Mouse (Mus musculus): ENCODE measurements around the gene Dnajb3. TPM values are rescaled to one million over a fixed set of nuclear protein-coding genes. Genes with fewer than 3 reads are reported as not detected.

Dnajb3 gene
- total and polyA plus RNA-seq, 3 experiments, result not detected

DNA sequence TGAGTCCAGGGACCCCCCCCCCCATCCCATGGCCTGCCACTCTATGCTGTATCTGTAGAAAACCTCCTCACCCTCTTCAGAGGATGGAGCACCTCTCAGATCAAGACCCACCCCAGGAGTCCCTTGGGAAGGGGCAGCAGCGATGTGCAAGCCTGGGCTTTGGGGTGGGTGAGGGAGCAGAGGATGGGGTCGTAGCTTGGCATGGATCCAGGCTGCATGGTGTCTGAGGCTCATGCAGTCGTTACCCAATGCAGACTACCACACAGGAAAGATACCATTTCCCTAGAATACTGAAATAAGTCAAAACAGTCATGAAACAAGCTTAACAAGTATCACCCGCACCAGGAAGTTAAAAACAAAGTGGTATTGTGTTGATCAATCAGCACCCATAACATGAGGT, 43.1 kb upstream of the Dnajb3 start:
- H3K79me2 ChIP-seq (replicated peaks; ENCODE audit: control insufficient read depth, extremely low read depth, insufficient read depth, poor library complexity, severe bottlenecking), result no peaks in the 10 kb centered on the region
- H3K4me1 ChIP-seq (ENCODE audit: control insufficient read depth in 1 of 2, insufficient read depth in 2 of 2), result no peaks in the 10 kb centered on the region
- H3K4me2 ChIP-seq (ENCODE audit: insufficient read depth, low read depth, poor library complexity, severe bottlenecking), result no peak overlapping the region
- DNase-seq (ENCODE audit: extremely low read depth), result no peak
- in situ Hi-C loops (cut with MboI; ENCODE audit: low pct_ligation_motif_present, low pct_unique_long_range_greater_than_20kb, low sequenced_read_pairs), result no loop called here
- H3K9me3 ChIP-seq (replicated peaks; ENCODE audit: low read length), result peaks cover 80% of the 10 kb centered on the region
- no peaks in the 10 kb centered on the region for H3K36me3 ChIP-seq (replicated peaks in 1 of 2; ENCODE audit: control insufficient read depth in 1 of 2, insufficient read depth in 1 of 2, low read length in 1 of 2)
- peaks cover 10% of the 10 kb centered on the region for H3K27me3 ChIP-seq (replicated peaks)
- H3K27ac ChIP-seq (ENCODE audit: insufficient read depth, low read depth), result no peak overlapping the region
- H3K4me3 ChIP-seq (replicated peaks in 1 of 3; ENCODE audit: low read depth in 2 of 3, low read length in 2 of 3, poor library complexity in 1 of 3), result no peak overlapping the region
- TF ChIP-seq ZC3H11A (IDR thresholded peaks at IDR 0.05; ENCODE audit: low read depth, low read length) (no peak), PAX5 (IDR thresholded peaks at IDR 0.05; ENCODE audit: low read length) (no peak), UBTF (IDR thresholded peaks at IDR 0.05; ENCODE audit: low read depth, low read length) (no peak), MYC (IDR thresholded peaks at IDR 0.05; ENCODE audit: low read depth, low read length) (no peak)
- H3K9ac ChIP-seq (ENCODE audit: insufficient read depth, low read depth), result no peak overlapping the region
- dilution Hi-C loops (cut with MboI; ENCODE audit: extremely low pct_ligation_motif_present, extremely low pct_unique_long_range_greater_than_20kb, low sequenced_read_pairs), result no loop called here

DNA sequence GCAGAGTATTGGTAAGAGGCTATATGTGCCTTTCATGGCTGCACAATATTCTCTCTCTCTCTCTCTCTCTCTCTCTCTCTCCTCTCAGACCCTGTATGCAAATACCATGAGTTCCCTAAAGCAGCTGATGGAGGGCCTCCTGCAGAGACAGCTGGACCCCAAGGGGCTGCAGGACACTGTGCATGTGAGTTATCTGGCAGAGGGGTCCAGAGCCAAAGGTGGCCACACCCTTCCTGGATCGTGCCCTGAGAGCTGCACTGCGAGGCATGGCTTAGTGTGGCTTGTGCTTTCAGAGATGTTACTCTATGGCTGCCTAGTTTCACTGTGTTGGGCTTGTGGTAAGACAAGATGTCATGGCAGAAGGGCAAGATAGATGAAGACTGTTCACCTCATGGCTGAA, 42.1 kb upstream of the Dnajb3 start:
- Histone ChIP-seq H3K4me1 (ENCODE audit: control insufficient read depth in 1 of 2, insufficient read depth in 2 of 2) (no peaks in the 10 kb centered on the region), H3K9ac (ENCODE audit: insufficient read depth, low read depth) (no peak overlapping the region), H3K79me2 (replicated peaks; ENCODE audit: control insufficient read depth, extremely low read depth, insufficient read depth, poor library complexity, severe bottlenecking) (no peaks in the 10 kb centered on the region), H3K4me2 (ENCODE audit: insufficient read depth, low read depth, poor library complexity, severe bottlenecking) (no peak overlapping the region), H3K36me3 (replicated peaks in 1 of 2; ENCODE audit: control insufficient read depth in 1 of 2, insufficient read depth in 1 of 2, low read length in 1 of 2) (no peaks in the 10 kb centered on the region), H3K9me3 (replicated peaks; ENCODE audit: low read length) (peaks cover 78% of the 10 kb centered on the region), H3K27me3 (replicated peaks) (peaks cover 10% of the 10 kb centered on the region), H3K27ac (ENCODE audit: insufficient read depth, low read depth) (no peak overlapping the region), H3K4me3 (replicated peaks in 1 of 3; ENCODE audit: low read depth in 2 of 3, low read length in 2 of 3, poor library complexity in 1 of 3) (no peak overlapping the region)
- TF ChIP-seq RAD21 (IDR thresholded peaks at IDR 0.05; ENCODE audit: low read depth, low read length) (no peak), EP300 (IDR thresholded peaks at IDR 0.05; ENCODE audit: low read length) (no peak), ZC3H11A (IDR thresholded peaks at IDR 0.05; ENCODE audit: low read depth, low read length) (no peak), NELFE (IDR thresholded peaks at IDR 0.05; ENCODE audit: low read depth, low read length) (no peak), JUN (IDR thresholded peaks at IDR 0.05; ENCODE audit: insufficient read depth, low read depth, low read length) (no peak), PAX5 (IDR thresholded peaks at IDR 0.05; ENCODE audit: low read length) (no peak), TBP (conservative IDR thresholded peaks at IDR 0.05; ENCODE audit: low read depth, low read length) (no peak), MAZ (IDR thresholded peaks at IDR 0.05; ENCODE audit: low read depth, low read length) (no peak), POLR2AphosphoS2 (IDR thresholded peaks at IDR 0.05; ENCODE audit: low read depth, low read length) (no peak), MAFK (IDR thresholded peaks at IDR 0.05; ENCODE audit: insufficient replicate concordance, low read length) (no peak), CHD1 (IDR thresholded peaks at IDR 0.05; ENCODE audit: low read depth, low read length) (no peak), ETS1 (conservative IDR thresholded peaks at IDR 0.05; ENCODE audit: low read depth, low read length) (no peak), HCFC1 (IDR thresholded peaks at IDR 0.05; ENCODE audit: low read depth, low read length) (no peak), CTCF (conservative IDR thresholded peaks at IDR 0.05 in 1 of 2, IDR thresholded peaks at IDR 0.05 in 1 of 2; ENCODE audit: low read depth in 2 of 2, low read length in 2 of 2) (no peak), MYC (IDR thresholded peaks at IDR 0.05; ENCODE audit: low read depth, low read length) (no peak), E2F4 (IDR thresholded peaks at IDR 0.05; ENCODE audit: insufficient replicate concordance, low read depth, low read length) (no peak), GABPA (IDR thresholded peaks at IDR 0.05; ENCODE audit: insufficient replicate concordance, low read depth, low read length) (no peak), CHD2 (IDR thresholded peaks at IDR 0.05; ENCODE audit: low read length) (no peak), BHLHE40 (IDR thresholded peaks at IDR 0.05; ENCODE audit: low read depth, low read length) (no peak)
- in situ Hi-C loops (cut with MboI; ENCODE audit: low pct_ligation_motif_present, low pct_unique_long_range_greater_than_20kb, low sequenced_read_pairs), result no loop called here
- DNase-seq (ENCODE audit: extremely low read depth), result no peak
- dilution Hi-C loops (cut with MboI; ENCODE audit: extremely low pct_ligation_motif_present, extremely low pct_unique_long_range_greater_than_20kb, low sequenced_read_pairs), result no loop called here

Data from CH12.LX (cell line).